Mouse (Mus musculus) thymus, adult 2 months (tissue): ENCODE results near the gene Fry.

Experiments
- CTCF ChIP-seq: fragments of 200-500 bp; IDR thresholded peaks from 2 replicates; pipeline ENCODE4 v1.5.1; 2012; ENCODE audit warnings: mild to moderate bottlenecking, control low read depth, low read length, moderate library complexity, borderline replicate concordance; ENCODE audit not compliant: control insufficient read depth, poor library complexity, insufficient read depth; ENCODE audit errors: extremely low read depth
- POLR2A ChIP-seq: fragments of 200-500 bp; IDR thresholded peaks from 2 replicates; pipeline ENCODE4 v1.6.1; 2012; ENCODE audit warnings: mild to moderate bottlenecking, low read length, control low read depth, moderate library complexity; ENCODE audit not compliant: control insufficient read depth, poor library complexity, insufficient read depth; ENCODE audit errors: extremely low read depth

DNA sequence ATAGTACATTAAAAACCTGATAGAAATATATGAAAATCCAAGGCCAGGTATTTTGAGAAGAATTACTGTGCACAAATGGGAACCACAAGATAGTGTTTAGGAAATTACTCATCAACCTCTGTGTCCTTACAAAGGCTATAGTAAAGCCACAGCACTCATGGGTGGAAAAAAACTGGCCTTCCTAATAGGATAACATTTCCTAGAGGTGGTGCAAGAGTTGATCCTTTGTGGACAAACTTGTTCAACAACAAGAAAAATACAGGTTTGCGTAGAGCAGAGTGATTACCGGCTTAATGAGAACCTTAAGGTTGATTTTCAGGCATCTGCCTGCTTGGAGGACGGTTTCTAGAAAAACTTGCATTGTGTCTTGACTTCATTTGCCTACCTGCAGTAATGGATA, 66.5 kb downstream of the Fry start:
- TF ChIP-seq CTCF (no peak), POLR2A (no peak)
